Mouse (Mus musculus): ENCODE measurements around the gene Iqsec2.
A peak's percentile ranks its signal among the peaks of the same experiment; 100 is the strongest.

The Iqsec2 gene

GRCm38 (mm10) chrX:152143941-152144741, at the start of gene Iqsec2:
Gene Iqsec2, plus strand, starts transcription at chrX:152144268.
- peak; percentile 23 for DNase-seq (ENCODE audit: low read depth, low spot score)

GRCm38 (mm10) chrX:152097572-152097971, 46.5 kb upstream of the Iqsec2 start:
- no peak for DNase-seq (ENCODE audit: low read depth, low spot score)

- DNase-seq (ENCODE audit: low read depth, low spot score), result no peak
These were observed 22.4 kb upstream of the Iqsec2 start for GRCm38 (mm10) chrX:152121687-152122086.

- DNase-seq (ENCODE audit: low read depth, low spot score), result no peak
These were observed 13.3 kb upstream of the Iqsec2 start for GRCm38 (mm10) chrX:152130777-152131176.

GRCm38 (mm10) chrX:152132029-152132428, 12.0 kb upstream of the Iqsec2 start:
- no peak for DNase-seq (ENCODE audit: low read depth, low spot score)

GRCm38 (mm10) chrX:152135195-152135594, 8.9 kb upstream of the Iqsec2 start:
- DNase-seq (ENCODE audit: low read depth, low spot score), result no peak

- peak; percentile 8 for DNase-seq (ENCODE audit: low read depth, low spot score)
These were observed 710 bp downstream of the Iqsec2 start for GRCm38 (mm10) chrX:152144742-152145214.

GRCm38 (mm10) chrX:152146150-152146549, 2.1 kb downstream of the Iqsec2 start:
- DNase-seq (ENCODE audit: low read depth, low spot score), result no peak

GRCm38 (mm10) chrX:152146691-152147090, 2.6 kb downstream of the Iqsec2 start:
- no peak for DNase-seq (ENCODE audit: low read depth, low spot score)

GRCm38 (mm10) chrX:152147451-152148116, 3.5 kb downstream of the Iqsec2 start:
- peak; percentile 63 for DNase-seq (ENCODE audit: low read depth, low spot score)

GRCm38 (mm10) chrX:152148706-152149105, 4.6 kb downstream of the Iqsec2 start:
- DNase-seq (ENCODE audit: low read depth, low spot score), result no peak

GRCm38 (mm10) chrX:152151709-152152108, 7.6 kb downstream of the Iqsec2 start:
- peak; percentile 68 for DNase-seq (ENCODE audit: low read depth, low spot score)

GRCm38 (mm10) chrX:152158294-152158693, 14.2 kb downstream of the Iqsec2 start:
- DNase-seq (ENCODE audit: low read depth, low spot score), result no peak

- no peak for DNase-seq (ENCODE audit: low read depth, low spot score)
These were observed 17.3 kb downstream of the Iqsec2 start for GRCm38 (mm10) chrX:152161404-152161803.

GRCm38 (mm10) chrX:152164061-152164460, 20.0 kb downstream of the Iqsec2 start:
- no peak for DNase-seq (ENCODE audit: low read depth, low spot score)

GRCm38 (mm10) chrX:152166161-152166560, 22.1 kb downstream of the Iqsec2 start:
- no peak for DNase-seq (ENCODE audit: low read depth, low spot score)

GRCm38 (mm10) chrX:152168521-152168920, 24.5 kb downstream of the Iqsec2 start:
- DNase-seq (ENCODE audit: low read depth, low spot score), result no peak

GRCm38 (mm10) chrX:152171041-152172026, 27.3 kb downstream of the Iqsec2 start:
- no peak for DNase-seq (ENCODE audit: low read depth, low spot score)

GRCm38 (mm10) chrX:152172487-152172935, 28.4 kb downstream of the Iqsec2 start:
- no peak for DNase-seq (ENCODE audit: low read depth, low spot score)

- DNase-seq (ENCODE audit: low read depth, low spot score), result peak; percentile 39
These were observed 31.2 kb downstream of the Iqsec2 start for GRCm38 (mm10) chrX:152175284-152175683.

GRCm38 (mm10) chrX:152177897-152178296, 33.8 kb downstream of the Iqsec2 start:
- no peak for DNase-seq (ENCODE audit: low read depth, low spot score)

All from CD4-positive, CD25-positive, alpha-beta regulatory T cell, adult 2 months (primary cell).